Mouse (Mus musculus) embryo, embryonic 9.5 days (tissue): Measurements from ENCODE around the gene Smtn.

ENCODE experiments used
- DNase-seq: peaks from one replicate; pipeline ENCODE4 v3.0.0-alpha.2; 2017; ENCODE audit errors: extremely low spot score

Smtn gene

DNA sequence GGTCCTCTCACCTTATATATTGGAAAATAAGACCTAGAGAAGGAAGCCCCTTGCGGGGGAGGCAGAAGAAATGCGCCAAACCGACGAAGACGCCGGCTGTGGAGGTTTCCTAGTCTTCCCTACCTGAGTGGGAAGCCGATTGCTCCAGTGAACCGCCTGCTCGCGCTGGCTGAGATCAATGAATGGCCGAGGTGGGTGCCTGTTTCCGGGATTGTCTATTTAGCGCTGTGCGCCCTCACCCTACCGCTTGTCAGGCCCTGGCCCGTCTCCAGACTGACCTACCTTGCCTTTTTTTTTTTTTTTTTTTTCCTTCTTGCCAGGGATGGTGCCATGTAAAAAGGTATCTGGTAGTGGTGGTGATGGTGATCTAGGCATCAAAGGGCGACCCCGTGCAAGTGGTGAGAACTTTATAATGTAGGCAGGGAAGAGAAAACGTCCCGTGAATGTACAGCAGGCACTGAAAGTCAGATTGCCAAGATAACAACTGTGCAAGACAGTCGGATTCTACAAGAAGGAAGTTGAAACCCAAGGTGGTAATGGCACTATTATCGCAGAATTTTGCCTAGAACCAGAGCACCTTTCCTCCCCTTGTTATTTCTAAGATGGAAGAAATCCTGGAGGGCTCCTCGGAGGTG is at the start of gene Smtn:
Smtn (minus strand) TSS at position 162 of the 635 bp plus-strand sequence.
- DNase-seq = no peak

DNA sequence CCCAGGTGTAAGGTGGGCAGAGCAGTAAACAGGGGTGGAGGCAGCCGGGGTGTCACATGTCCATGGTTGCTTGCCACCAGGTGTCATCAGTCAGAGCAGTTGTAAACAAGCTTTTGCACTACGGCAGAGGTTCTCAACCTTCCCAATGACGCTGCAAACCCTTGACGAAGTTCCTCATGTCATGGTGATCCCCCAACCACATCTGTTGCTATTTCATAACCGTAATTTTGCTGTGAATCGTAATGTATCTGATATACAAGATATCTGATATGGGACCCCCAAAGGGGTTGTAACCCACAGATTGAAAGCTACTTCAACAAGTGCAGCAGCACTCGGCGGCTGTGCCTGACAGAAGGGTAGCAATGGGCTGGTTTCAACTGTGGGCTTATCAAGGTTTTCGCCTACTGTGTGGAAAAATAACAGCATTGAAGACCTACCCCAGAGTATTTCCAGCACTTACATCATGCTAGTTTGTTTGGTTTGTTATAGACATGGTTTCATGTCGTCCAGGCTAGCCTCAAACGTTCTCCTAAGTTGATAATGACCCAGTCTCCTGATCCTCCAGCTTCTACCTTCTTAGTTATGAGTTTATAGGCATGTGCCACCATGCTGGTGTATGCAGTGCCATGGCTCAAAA is 47.7 kb upstream of the Smtn start:
- DNase-seq = no peak

DNA sequence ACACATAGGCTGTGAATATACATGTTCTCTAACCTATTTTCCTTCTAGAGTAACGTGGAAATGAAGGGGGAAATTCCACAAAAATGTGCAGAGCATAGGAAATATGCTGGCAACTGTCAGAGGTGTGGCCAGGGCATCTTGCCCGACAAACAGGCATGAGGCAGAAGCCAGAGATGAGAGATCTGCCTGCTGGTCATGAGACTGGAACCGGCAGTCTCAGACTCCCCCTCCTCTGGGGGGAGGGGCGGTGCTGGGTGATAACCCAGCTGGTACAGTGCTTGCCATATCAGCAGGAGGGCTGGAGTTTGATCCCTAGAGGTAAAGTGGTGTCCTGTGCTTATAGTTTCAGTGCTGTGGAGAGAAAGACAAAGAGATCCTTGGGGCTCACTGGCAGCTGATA is 46.9 kb upstream of the Smtn start:
- no peak for DNase-seq

DNA sequence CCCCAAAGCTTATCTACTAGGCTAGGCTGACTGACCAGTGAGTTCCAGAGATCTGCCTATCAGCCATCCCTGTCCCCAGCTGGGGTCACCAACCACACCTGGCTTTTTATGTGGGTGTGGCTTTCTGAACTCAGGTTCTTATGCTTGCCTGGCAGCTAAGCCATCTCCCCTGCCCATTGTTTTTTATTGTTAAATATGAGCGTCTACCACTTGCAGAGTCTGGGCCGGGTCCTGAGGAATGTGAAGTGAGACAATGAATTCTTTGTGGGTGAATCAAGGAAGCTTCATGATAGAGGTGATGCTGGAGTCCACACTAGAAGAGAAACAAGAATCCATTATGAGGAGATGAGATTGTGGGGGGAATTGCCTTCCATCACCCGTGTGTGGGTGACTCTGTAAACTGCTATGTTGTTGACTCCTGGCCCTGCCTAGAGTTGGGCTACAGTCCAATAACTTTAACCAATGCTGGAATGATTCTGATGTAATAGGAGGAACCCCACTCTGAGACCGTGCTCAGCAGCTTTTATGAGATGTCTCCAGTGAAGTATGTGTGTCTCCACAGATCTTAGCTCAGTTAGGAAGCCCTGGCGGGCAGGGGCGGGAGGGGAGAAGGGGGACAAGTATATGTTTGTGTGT is 45.7 kb upstream of the Smtn start:
- no peak for DNase-seq

DNA sequence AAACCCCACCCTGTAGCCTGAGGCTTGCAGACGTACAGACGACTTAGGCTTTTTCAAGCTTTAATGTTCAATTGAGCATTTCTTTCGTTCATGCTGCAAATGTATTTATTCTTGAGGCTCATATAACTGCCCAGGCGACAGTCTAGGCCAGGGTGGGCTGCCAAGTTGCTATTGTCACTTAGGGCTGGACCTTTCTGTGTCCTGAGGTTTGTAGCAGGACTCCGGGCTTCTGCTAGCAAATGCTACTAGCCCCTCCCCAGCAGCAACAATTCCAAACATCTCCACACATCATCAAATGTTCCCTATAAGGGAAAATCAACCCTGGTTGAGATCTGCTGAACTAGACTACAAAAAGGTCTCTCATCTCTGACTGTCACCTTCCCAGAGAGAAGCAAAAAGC is 42.7 kb upstream of the Smtn start:
- DNase-seq = no peak

DNA sequence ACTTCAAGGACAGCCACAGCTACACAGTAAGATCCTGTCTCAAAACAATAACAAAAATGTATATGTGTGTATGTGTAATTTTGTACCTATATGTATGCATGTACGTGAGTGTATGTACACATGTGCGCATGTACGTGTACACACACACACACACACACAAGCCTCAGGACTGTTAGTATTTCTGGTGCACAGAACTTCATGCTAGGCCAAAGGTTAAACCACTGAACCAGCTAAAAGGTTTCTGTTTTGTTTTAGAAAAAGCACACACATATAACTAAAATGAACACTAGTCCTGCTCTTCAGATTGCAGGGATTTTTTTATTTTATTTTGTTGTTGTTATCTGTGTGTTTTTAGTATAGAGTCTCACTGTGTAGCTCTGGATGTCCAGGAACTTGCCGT is 41.5 kb upstream of the Smtn start:
- DNase-seq = no peak

DNA sequence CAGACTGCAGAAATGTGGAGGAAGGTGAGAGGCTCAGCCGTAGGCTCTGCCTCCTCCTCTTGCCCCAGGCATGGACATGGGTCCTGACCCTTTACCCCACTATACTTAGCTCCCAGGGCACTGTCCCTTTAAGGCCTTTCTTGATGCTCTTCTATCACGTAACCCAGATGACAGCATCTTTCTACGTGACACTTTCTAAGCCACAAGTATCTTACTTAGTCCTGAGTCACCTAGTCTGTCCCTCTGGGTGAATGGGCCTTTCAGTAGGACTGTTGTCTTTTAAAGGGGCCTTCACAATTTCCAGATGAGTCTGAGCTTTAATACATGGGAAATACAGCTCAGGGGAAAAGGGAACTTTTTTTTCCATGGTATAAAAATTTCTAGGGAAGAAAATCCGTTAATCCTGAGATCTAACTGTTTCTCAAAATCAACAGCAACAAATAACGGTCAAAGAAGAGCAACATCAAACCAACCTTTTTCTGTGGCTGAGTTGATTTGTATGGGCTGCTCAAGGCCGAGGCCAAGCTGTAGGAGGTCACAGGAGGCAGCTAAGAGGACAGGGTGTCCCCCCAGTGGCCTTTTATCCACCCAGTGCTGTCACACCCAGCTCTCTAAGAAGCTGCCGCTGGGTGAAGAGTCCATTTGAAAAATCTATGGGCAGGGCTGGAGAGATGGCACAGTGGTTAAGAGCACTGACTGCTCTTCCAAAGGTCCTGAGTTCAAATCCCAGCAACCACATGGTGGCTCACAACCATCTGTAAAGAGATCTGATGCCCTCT is 40.1 kb upstream of the Smtn start:
- DNase-seq = no peak

DNA sequence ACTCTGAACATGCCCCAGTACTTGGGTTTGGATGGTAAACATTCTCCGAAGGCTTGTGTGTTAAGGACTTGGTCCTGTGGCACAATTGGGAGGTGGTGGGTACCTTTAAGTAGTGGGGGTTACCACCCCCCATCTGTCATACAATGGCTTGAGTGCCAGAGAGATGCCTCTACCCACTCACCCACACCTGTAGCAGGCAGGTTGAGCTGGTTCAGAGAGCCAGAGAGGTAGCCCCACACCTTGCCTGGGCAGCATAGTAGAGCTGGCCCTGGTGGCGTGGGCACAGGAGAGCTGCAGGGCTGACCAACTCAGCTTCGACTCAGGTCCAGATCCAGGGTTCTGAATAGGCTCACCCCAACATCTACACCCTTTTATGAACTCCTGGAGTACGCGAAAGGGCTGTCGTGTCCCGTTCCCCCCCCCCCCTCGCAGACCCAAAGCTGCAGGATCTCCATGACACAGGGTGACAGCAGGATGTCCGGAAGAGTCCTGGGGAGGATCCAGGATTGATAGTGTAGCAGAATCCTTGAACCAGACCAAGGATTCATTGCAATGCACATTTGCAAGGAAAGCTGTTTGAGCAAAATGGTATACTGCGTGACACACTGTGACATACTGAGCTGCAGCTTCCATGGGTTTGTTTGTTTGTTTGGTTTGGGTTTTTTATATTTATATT is 37.8 kb upstream of the Smtn start:
- no peak for DNase-seq

DNA sequence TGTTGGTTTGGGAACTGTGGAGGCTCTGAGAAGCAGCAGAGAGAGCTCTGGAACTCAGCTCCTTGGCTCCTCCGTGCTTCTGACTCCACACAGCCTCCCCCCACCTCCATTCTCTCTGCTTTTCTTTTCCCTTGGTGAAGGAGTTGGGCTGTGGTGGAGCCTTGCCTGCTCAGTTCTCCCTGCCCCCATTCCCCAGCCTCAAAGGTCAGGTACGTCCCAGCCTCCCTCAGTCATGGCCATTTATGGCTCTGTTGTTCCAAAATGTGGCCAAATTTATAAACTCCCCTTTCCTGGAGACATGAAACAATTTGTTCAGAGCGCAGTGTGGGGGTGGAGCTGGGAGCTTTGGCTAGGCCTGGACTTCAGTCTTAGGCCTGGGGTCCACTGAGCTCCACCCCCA is 34.8 kb upstream of the Smtn start:
- DNase-seq = no peak

DNA sequence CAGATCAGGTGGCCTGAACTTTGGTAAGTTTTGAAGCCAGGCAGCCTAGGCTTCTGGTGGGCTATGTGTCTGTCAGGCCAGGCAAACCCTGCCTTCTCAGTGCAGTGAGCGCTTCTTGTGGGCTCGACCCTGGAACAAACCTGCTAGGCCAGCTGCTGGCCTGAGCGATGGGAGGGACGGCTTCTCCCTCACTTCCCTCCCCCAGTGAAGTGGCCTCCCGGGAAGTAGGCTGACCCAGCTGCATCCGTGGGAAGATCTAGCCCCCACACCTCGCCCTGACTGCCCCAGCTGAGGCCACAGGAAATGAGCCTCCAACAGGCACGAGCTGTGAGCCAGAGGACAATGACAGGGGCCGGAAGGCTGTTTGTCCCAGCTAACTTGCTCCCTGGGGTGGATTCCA is 32.7 kb upstream of the Smtn start:
- peak; percentile 69 for DNase-seq

DNA sequence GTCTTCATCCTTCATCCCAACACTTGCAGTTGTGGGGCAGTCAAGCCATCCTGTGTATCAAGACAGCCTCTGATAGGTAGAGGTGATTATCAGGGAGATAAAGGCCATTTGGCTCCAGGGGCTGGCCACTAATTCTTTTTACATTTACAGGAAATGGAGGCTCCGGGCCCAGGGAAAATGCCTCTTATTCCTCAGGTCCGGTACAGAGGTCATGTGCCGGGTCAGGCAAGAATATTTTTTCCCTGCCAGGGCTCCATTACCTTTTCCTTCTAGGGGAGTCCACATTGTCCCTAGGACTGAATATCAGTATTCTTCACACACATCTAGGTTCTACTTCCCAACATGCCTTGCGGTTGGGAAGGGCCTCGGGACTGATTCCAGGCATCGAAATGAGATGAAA is 31.8 kb upstream of the Smtn start:
- DNase-seq = no peak

DNA sequence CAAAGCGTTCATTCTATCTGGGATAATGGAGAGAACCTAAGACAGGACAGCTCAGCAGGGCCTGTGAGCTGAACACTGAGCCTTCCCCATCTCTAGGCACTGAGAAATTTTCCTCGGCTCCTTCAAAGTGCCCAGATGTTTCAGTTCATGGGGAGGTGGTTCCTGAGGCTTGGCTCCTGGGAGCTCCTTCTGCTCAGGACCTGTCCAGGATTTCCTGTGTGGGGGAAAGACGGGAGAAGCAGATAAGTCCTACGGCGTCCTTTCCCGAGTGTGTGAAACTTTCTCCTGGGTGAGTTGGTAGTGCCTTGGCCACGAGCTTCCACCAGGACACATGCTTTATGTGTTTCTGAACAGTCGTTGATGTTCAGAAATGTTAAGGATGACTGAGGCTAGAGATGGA is 29.9 kb upstream of the Smtn start:
- no peak for DNase-seq

DNA sequence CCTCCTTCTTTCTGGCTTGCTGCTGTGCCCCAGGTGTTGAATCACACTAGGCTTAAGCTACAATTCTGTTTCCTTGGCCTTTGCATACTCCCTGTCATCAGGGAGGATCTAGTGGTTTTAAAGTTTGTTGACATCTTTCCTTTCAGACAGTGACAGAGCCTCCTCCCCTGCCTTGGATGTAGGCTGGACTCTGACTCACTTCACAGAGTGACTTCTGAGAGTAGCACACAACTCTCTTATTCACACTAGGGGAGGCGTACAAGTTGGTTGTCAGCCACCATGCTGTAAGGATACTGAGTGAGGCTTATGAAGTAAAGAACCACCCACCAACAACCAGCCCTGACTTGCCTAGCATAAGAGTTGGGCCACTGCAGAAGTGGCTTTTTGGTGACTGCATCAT is 27.5 kb upstream of the Smtn start:
- no peak for DNase-seq

DNA sequence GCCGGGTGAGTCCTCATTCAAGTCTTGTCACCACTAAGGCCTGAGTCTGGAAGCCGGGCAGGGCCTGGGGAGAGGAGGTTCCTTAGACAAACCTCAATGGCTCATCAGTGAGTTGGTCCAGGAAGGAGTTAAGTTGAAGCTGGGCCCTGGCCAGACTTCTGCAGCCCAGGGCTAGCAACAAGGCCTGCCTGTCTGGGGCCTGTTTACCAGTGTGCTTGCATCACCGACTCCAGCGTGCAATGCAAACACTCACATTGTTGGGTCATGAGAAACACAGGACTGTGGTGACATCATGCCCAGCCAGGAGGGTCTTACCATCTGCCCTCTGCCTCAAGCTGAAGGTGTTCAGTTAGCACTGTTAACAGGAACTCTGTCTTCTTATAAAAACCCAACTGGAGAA is 25.6 kb upstream of the Smtn start:
- no peak for DNase-seq

DNA sequence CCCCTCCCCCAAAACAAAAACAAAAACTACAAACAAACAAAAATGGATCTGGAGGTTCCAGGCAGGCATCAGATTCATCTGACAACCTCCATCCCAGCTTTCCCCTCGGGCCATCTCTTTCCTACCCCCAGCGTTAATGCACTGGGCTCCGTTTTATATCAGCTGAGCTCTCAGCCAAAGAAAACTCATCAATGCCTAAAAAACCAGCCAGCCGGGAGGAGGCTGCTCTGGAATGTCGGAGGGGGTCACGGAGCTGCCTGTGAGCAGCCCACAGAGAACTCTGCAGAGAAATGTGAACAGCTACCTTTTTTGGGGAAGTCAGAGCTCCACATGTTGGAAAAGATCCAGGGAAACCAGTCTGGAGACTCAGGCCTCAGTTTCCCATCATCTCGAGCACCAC is 24.0 kb upstream of the Smtn start:
- no peak for DNase-seq

DNA sequence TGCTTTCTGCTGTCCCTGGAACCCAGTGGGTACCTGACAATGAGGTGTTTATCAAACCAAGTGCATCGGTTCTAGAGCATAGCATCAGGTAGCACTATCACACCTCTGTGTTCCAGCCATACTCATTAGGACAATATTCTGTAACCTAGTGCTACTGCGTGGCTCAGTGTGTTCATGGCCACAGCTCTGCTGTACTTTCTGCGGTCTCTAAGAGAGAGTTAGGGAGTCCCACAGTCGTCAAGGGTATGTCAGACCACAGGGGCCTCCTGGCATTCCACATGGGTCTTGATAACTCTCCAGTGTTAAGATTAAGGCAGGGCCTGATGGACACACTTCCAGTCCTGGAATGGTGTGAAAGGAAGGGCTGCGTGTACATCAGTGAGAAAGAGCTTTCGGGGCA is 23.4 kb upstream of the Smtn start:
- DNase-seq = no peak

DNA sequence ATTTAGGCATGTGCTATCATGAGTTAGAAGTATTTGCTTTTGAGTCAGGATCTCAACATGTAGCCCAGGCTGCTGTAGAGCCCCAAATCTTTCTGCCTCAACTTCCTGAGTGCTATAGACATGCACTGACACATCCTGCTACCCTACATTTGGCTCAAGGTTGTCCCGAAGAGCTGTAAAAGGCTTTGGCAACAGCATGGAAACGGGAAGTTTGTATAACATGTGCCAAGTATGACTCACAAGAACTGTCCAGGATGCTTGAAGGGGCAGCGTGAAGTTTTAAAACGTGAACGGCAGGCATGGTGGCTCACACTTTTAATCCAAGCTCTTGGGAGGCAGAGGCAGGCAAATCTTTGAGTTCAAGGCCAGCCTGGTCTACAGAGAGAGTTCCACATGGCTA is 19.8 kb upstream of the Smtn start:
- no peak for DNase-seq

DNA sequence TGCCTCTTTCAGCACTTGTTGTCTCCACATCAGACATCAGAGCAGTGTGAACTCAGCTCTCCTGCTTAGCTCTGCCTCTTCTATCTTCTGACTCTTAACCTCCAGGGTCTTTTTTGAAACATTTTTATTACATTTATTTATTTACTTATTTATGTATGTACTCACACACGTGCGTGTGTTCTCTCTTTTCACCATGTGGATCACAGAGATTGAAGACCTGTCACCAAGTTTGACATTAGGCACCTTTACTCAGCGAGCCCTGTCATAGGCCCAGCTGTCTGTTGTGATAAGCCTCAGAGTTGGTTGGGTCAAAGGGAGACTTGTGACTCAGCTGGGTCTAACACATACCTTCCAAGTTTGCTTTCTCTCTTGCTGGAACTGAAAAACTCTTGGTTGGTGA is 17.4 kb upstream of the Smtn start:
- DNase-seq = no peak

DNA sequence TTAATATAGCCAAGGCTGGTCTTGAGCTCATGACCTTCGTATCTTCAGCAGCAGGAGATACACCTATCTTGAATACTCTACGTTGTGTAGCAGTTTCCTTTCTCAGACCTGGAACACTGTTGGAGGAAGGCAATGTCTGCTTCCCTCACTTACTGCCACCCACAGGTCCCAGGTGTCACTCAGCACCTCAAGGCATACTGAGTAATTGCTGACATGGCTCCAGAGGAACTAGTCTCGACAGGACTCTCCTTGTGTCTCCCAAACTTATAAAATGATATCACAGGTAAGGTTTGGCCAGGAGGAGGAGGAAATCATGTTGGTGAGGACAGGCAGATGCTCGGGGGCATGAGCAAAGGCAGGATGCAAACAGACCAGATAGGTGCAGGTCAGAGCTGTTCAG is 14.6 kb upstream of the Smtn start:
- no peak for DNase-seq

DNA sequence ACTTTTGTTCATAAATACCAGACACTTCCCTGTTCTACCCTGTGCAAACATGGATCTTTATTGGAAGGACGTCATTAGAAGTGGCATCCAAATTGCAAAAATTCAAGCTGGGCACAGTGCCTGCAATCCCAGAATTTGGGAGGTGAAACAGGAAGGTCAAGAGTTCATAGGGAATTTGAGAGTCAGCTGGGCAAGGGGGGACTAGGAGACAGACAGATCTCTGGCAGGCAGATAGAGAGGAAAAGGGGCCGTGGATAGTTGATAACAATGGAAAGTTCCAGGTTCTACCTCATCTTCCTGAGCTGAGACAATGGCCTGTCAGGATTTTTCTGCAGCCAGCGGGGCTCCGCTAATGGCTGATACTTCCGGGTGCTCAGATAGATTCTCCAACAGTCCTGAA is 9.4 kb upstream of the Smtn start:
- no peak for DNase-seq

DNA sequence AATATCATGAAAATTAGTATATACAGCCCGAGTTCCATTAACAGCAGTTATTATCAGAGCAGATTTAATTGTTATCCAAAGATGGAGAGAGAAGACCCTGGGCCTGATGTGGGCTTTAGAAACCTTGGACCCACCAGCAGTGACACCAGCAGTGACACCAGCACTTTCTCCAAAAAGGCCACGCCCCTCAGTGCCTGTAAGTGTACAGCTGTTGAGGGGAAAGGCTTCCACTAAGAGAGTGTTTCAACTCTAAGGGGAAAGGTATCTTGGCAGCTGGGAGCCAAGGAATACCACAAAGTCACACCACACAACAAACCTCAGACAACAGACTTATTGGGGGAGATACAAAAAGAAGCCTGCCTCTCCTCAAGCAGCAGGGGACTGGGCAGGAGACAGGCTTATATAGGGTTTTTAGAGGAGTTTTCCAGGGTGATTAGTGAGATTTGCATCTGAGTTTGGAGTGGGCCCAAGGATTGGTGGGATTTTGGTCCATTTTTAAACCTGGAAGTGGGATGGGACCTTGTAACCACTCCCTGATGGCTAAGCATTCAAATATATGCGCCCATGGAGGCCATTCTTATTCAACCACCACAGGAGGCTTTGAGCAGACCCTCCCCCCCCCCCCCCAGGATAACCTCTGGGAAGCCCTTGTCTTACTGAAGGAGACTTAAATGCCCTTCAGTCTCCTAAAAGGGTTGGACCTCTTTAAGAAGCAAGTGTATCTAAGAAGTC is 8.3 kb upstream of the Smtn start:
- DNase-seq = no peak

DNA sequence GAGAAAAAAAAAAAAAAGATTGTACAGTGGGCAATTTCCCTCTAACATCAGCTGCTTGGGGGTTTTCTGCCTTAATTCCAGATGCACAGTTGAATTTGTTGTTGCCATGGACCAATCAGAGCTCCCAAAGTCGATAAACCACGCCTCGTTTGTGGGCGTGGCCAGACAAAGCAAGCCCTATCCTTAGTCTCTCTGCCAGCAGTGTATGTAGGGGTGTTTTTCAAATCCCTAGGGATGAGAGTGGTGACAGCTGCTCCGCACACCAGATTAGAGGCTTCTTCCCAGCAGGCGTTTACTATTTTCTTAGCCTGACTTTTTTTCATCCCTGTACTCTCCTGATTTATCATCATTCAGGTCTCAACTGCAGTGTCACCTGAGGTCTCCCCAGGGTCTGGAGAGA is 7.6 kb upstream of the Smtn start:
- DNase-seq = no peak
